ENCODE assay signal across 13 mouse cellular contexts in the genomic region with DNA sequence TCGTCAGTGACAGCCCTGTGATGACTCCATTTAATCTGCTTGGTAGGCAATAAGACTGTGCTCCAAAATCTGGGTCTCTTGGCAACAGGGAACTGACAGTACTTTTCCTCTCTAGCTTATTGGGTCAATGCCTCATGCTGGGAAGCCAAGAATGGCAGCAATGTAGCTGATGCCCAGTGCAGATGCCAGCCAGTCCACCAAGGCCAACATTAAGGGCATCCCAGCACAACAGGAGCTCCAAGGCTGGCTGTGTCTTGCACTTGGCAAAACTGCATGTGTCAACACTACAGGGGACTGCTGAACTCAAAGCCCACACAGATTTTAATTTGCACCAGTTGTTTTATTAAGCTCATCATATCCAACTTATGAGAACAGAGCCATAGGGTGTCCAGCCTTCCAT.
DNase-seq lines count a peak whose midpoint lies in the region; ATAC-seq and TF ChIP-seq lines count a peak whose summit lies in the region.
"Had no signal": no experiment of that assay in that cellular context is flagged by ENCODE, and none has a peak within 500 bp of the region (broad histone marks: within the 10 kb centered on the region; RNA-seq: fewer than 3 reads in every experiment).

No protein-coding gene starts in this region.

- no peaks in the 10 kb centered on the region for H3K9me3 ChIP-seq in hindbrain, postnatal 0 days (ENCODE audit: low read length)
- H3K9me3 ChIP-seq: embryonic facial prominence, embryonic 12.5 days; limb, embryonic 15.5 days; midbrain, embryonic 10.5 days had no signal

- H3K9ac ChIP-seq in hindbrain, postnatal 0 days (replicated peaks; ENCODE audit: low read length): no peak overlapping the region
- H3K9ac ChIP-seq: embryonic facial prominence, embryonic 12.5 days; limb, embryonic 15.5 days; liver, postnatal 0 days had no signal

- 36% methylated on average over 1 of the region's 1 CpGs for WGBS in hindbrain, postnatal 0 days

- H3K4me2 ChIP-seq in hindbrain, postnatal 0 days (ENCODE audit: low read depth, low read length): no peak overlapping the region
- H3K4me2 ChIP-seq: embryonic facial prominence, embryonic 12.5 days; limb, embryonic 15.5 days had no signal

- DNase-seq in layer of hippocampus, adult 11-12 months (ENCODE audit: low spot score): peak; percentile 4
- no peak for DNase-seq in layer of hippocampus, adult 9-10 months (ENCODE audit: low spot score)
- DNase-seq in adrenal gland, postnatal 25 days: peak; percentile 4
- DNase-seq in cerebellum, adult 9-10 months: peak; percentile 65
- peak; percentile 4 to 11 for DNase-seq in layer of hippocampus, postnatal 36 days
- no peak for DNase-seq in hindbrain, postnatal 0 days (ENCODE audit: low spot score)
- DNase-seq in urinary bladder, postnatal 36 days (ENCODE audit: low spot score in 2 of 2): no peak
- DNase-seq: liver, postnatal 0 days; lung, postnatal 36 days had no signal

- no peaks in the 10 kb centered on the region for H3K27me3 ChIP-seq in hindbrain, postnatal 0 days (ENCODE audit: insufficient read depth, low read length)
- H3K27me3 ChIP-seq: embryonic facial prominence, embryonic 12.5 days; limb, embryonic 15.5 days had no signal

- no peak overlapping the region for H3K4me3 ChIP-seq in hindbrain, postnatal 0 days (ENCODE audit: low read length)
- H3K4me3 ChIP-seq: embryonic facial prominence, embryonic 12.5 days; limb, embryonic 15.5 days; midbrain, embryonic 10.5 days had no signal

- H3K4me1 ChIP-seq in hindbrain, postnatal 0 days (ENCODE audit: insufficient read depth, low read length): no peaks in the 10 kb centered on the region
- H3K4me1 ChIP-seq: embryonic facial prominence, embryonic 12.5 days; limb, embryonic 15.5 days; midbrain, embryonic 10.5 days had no signal

- TF ChIP-seq CTCF in hindbrain, postnatal 0 days (IDR thresholded peaks at IDR 0.05; ENCODE audit: low read depth): no peak

- H3K27ac ChIP-seq in hindbrain, postnatal 0 days: no peak overlapping the region
- H3K27ac ChIP-seq: embryonic facial prominence, embryonic 12.5 days; kidney, postnatal 0 days; limb, embryonic 15.5 days; midbrain, embryonic 10.5 days had no signal

- ATAC-seq in hindbrain, postnatal 0 days: no peak
- ATAC-seq: liver, postnatal 0 days had no signal

- H3K36me3 ChIP-seq in hindbrain, postnatal 0 days (ENCODE audit: insufficient read depth, low read length): no peaks in the 10 kb centered on the region
- H3K36me3 ChIP-seq: embryonic facial prominence, embryonic 12.5 days; limb, embryonic 15.5 days; midbrain, embryonic 10.5 days had no signal

Comparison
In these comparisons a context has a peak if more than half of its experiments do, and no peak if none do; other contexts are left out.
1. DNase-seq: peak in layer of hippocampus, adult 11-12 months (single experiment), adrenal gland, postnatal 25 days (single experiment), cerebellum, adult 9-10 months (single experiment) and layer of hippocampus, postnatal 36 days (2 of 2); none in layer of hippocampus, adult 9-10 months (single experiment), hindbrain, postnatal 0 days (single experiment) and urinary bladder, postnatal 36 days (0 of 2).